Mouse (Mus musculus) testis, adult 2 months (tissue): ENCODE measurements around the gene Krtap16-1. TPM values are rescaled to one million over a fixed set of nuclear protein-coding genes. Genes with fewer than 3 reads are reported as not detected.

Experiments
- H3K27ac ChIP-seq: fragments of 200-500 bp; 2 replicates; pipeline ENCODE4 v1.5.1; 2012; ENCODE audit warnings: low read depth, low read length; ENCODE audit not compliant: control insufficient read depth, insufficient read depth
- H3K27me3 ChIP-seq: fragments of 200-500 bp; 2 replicates; pipeline ENCODE4 v1.6.1; 2012; ENCODE audit warnings: mild to moderate bottlenecking, low read length, moderate library complexity; ENCODE audit not compliant: control insufficient read depth, insufficient read depth
- H3K36me3 ChIP-seq: fragments of 200-500 bp; 2 replicates; pipeline ENCODE4 v1.6.1; 2012; ENCODE audit warnings: mild to moderate bottlenecking, low read length; ENCODE audit not compliant: control insufficient read depth, insufficient read depth
- H3K4me1 ChIP-seq: fragments of 200-500 bp; 2 replicates; pipeline ENCODE4 v1.6.1; 2012; ENCODE audit warnings: low read length; ENCODE audit not compliant: control insufficient read depth, insufficient read depth
- H3K4me3 ChIP-seq: fragments of 200-500 bp; 2 replicates; pipeline ENCODE4 v1.5.1; 2012; ENCODE audit warnings: low read depth, mild to moderate bottlenecking, low read length, moderate library complexity, mixed read lengths; ENCODE audit not compliant: control insufficient read depth
- CTCF ChIP-seq: fragments of 200-500 bp; IDR thresholded peaks from 2 replicates; pipeline ENCODE4 v1.5.1; 2012; ENCODE audit warnings: low read depth, mild to moderate bottlenecking, inconsistent platforms, low read length, moderate library complexity; ENCODE audit not compliant: control insufficient read depth, insufficient read depth, insufficient replicate concordance
- POLR2A ChIP-seq: fragments of 200-500 bp; IDR thresholded peaks from 2 replicates; pipeline ENCODE4 v1.6.1; 2012; ENCODE audit warnings: low read depth, mild to moderate bottlenecking, inconsistent platforms, low read length, moderate library complexity; ENCODE audit not compliant: control insufficient read depth
- polyA plus RNA-seq: library from polyadenylated mRNA; depleted of rRNA; stranded (reverse); fragments of >200 nt; gene quantifications from 2 replicates; pipeline ENCODE4 v1.2.3, GENCODE M21; 2012; rRNA removed

The Krtap16-1 gene
- 0.06 and 0.12 TPM in 2 replicates for polyA plus RNA-seq

GRCm38 (mm10) chr11:99986180-99986647 lies at the start of gene Krtap16-1:
Gene Krtap16-1 (minus strand): TSS chr11:99986597.
- TF ChIP-seq CTCF (no peak), POLR2A (no peak)
- no peak within 1 kb of the TSS for H3K27ac ChIP-seq
- no peak within 1 kb of the TSS for H3K4me3 ChIP-seq
- H3K27me3 ChIP-seq: no peaks in the 10 kb centered on the region
- H3K36me3 ChIP-seq: no peaks in the 10 kb centered on the region
- H3K4me1 ChIP-seq: no peaks in the 10 kb centered on the region

DNA sequence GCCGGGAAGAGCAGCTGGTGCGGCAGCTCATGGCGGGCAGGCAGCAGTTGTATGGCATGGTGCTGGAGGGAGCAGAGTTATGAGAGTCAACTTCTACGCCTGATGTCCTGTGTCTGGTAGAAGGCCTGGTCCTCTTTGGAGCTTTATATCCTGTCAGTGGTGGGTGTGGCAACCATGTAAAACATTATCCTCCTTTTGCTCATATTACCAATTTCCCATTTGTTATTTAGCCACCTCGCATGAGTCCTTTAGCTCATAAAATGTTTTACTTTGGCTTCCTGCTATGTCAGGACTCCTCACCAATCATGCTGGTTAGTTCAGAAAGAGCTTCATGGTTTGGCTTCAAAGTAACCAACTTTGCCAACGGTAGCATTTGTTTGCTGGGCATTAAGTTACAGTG lies 43.4 kb upstream of the Krtap16-1 start, which contains the start of gene Krt33b:
Gene Krt33b, minus strand, starts transcription at position 101 of the 400 bp plus-strand sequence.
- H3K27ac ChIP-seq: no peak within 1 kb of the TSS
- no peak for TF ChIP-seq POLR2A
- no peak for TF ChIP-seq CTCF
- no peak within 1 kb of the TSS for H3K4me3 ChIP-seq

GRCm38 (mm10) chr11:100021438-100021837 lies 35.0 kb upstream of the Krtap16-1 start:
- H3K27ac ChIP-seq: no peak overlapping the region
- no peaks in the 10 kb centered on the region for H3K27me3 ChIP-seq
- no peaks in the 10 kb centered on the region for H3K36me3 ChIP-seq
- H3K4me1 ChIP-seq: no peaks in the 10 kb centered on the region
- H3K4me3 ChIP-seq: no peak overlapping the region
- no peak for TF ChIP-seq CTCF
- no peak for TF ChIP-seq POLR2A

More for the DNA sequence above, 43.4 kb upstream of the Krtap16-1 start, which contains the start of gene Krt33b:
- Histone ChIP-seq H3K36me3 (no peaks in the 10 kb centered on the region), H3K4me1 (no peaks in the 10 kb centered on the region), H3K27me3 (no peaks in the 10 kb centered on the region)

GRCm38 (mm10) chr11:100019466-100019865 lies 33.1 kb upstream of the Krtap16-1 start:
- Histone ChIP-seq H3K27ac (no peak overlapping the region), H3K36me3 (no peaks in the 10 kb centered on the region), H3K4me1 (no peaks in the 10 kb centered on the region), H3K4me3 (no peak overlapping the region), H3K27me3 (no peaks in the 10 kb centered on the region)
- TF ChIP-seq CTCF (no peak), POLR2A (no peak)

- H3K36me3 ChIP-seq: no peaks in the 10 kb centered on the region
- TF ChIP-seq POLR2A (no peak), CTCF (no peak)
- H3K4me1 ChIP-seq: no peaks in the 10 kb centered on the region
- H3K27ac ChIP-seq: no peak within 1 kb of the TSS
- no peaks in the 10 kb centered on the region for H3K27me3 ChIP-seq
- no peak within 1 kb of the TSS for H3K4me3 ChIP-seq
These were observed 29.7 kb upstream of the Krtap16-1 start, which contains the start of gene Krt33a for GRCm38 (mm10) chr11:100016112-100016511. Gene Krt33a (minus strand): TSS chr11:100016212.

GRCm38 (mm10) chr11:100013691-100014171 lies 27.3 kb upstream of the Krtap16-1 start:
- H3K4me1 ChIP-seq: no peaks in the 10 kb centered on the region
- no peaks in the 10 kb centered on the region for H3K27me3 ChIP-seq
- no peaks in the 10 kb centered on the region for H3K36me3 ChIP-seq
- H3K4me3 ChIP-seq: no peak overlapping the region
- TF ChIP-seq POLR2A (no peak), CTCF (no peak)
- no peak overlapping the region for H3K27ac ChIP-seq

GRCm38 (mm10) chr11:100010682-100011081 lies 24.3 kb upstream of the Krtap16-1 start:
- H3K4me3 ChIP-seq: no peak overlapping the region
- H3K4me1 ChIP-seq: no peaks in the 10 kb centered on the region
- no peaks in the 10 kb centered on the region for H3K36me3 ChIP-seq
- H3K27ac ChIP-seq: no peak overlapping the region
- no peaks in the 10 kb centered on the region for H3K27me3 ChIP-seq
- TF ChIP-seq CTCF: no peak
- no peak for TF ChIP-seq POLR2A
